Mouse (Mus musculus) midbrain, embryonic 11.5 days (tissue): ENCODE measurements around the gene Gm6034. TPM values are rescaled to one million over a fixed set of nuclear protein-coding genes. Genes with fewer than 3 reads are reported as not detected.
A peak's percentile ranks its signal among the peaks of the same experiment; 100 is the strongest.
"Not testable (repeated sequence)": the region's sequence is repeated elsewhere in the genome, so short reads cannot be mapped to it uniquely, and the experiment has no call there.

ENCODE experiments used
- ATAC-seq: fragments of 200-750 bp; cut with Nextera tagmentation; 2 replicates; pipeline ENCODE4 v1.8.0; 2017; ENCODE audit warnings: moderate TSS enrichment, moderate library complexity; ENCODE audit not compliant: low FRiP score
- DNase-seq: peaks from one replicate; pipeline ENCODE4 v3.0.0; 2015; ENCODE audit warnings: low spot score; ENCODE audit errors: missing footprints
- H3K27ac ChIP-seq: fragments of 300-500 bp; sonication (generic); 2 replicates; pipeline ENCODE4 v1.5.1; 2014; ENCODE audit warnings: low read depth, low read length
- H3K27me3 ChIP-seq: fragments of 300-500 bp; sonication (generic); 2 replicates; pipeline ENCODE4 v1.6.1; 2014; ENCODE audit warnings: mild to moderate bottlenecking, low read length, moderate library complexity, mixed read lengths; ENCODE audit not compliant: control insufficient read depth, insufficient read depth
- H3K36me3 ChIP-seq: fragments of 300-500 bp; sonication (generic); 2 replicates; pipeline ENCODE4 v1.6.1; 2014; ENCODE audit warnings: mild to moderate bottlenecking, low read length, moderate library complexity, mixed read lengths; ENCODE audit not compliant: control insufficient read depth, insufficient read depth
- H3K4me1 ChIP-seq: fragments of 300-500 bp; sonication (generic); 2 replicates; pipeline ENCODE4 v1.6.1; 2014; ENCODE audit warnings: low read length; ENCODE audit not compliant: control insufficient read depth, insufficient read depth
- H3K4me2 ChIP-seq: fragments of 300-500 bp; sonication (generic); 2 replicates; pipeline ENCODE4 v1.6.1; 2014; ENCODE audit warnings: mild to moderate bottlenecking, moderate library complexity
- H3K4me3 ChIP-seq: fragments of 300-500 bp; sonication (generic); 2 replicates; pipeline ENCODE4 v1.5.1; 2014; ENCODE audit warnings: low read depth, low read length
- H3K9ac ChIP-seq: fragments of 300-500 bp; sonication (generic); 2 replicates; pipeline ENCODE4 v1.6.1; 2014; ENCODE audit warnings: low read length
- H3K9me3 ChIP-seq: fragments of 300-500 bp; sonication (generic); 2 replicates; pipeline ENCODE4 v1.6.1; 2016; ENCODE audit warnings: low read length; ENCODE audit not compliant: control insufficient read depth
- WGBS: fragments of 180-500 bp; shearing (Covaris S2); extraction: QIAGEN DNeasy Blood & Tissue Kit; methylation state at CpG from one replicate; pipeline ENCODE4 v1.1.7; 2014; 5-methylcytosine and 5-hydroxymethylcytosine counted together
- polyA plus RNA-seq: library from polyadenylated mRNA; unstranded; fragments of >200 nt; fragmentation: Nextera tagmentation; extraction: Ambion mirVana; gene quantifications from 2 replicates; pipeline ENCODE4 v1.2.1, GENCODE M21; 2014

Gene Gm6034
- polyA plus RNA-seq, 1 experiment from 2014 or later = not detected

DNA sequence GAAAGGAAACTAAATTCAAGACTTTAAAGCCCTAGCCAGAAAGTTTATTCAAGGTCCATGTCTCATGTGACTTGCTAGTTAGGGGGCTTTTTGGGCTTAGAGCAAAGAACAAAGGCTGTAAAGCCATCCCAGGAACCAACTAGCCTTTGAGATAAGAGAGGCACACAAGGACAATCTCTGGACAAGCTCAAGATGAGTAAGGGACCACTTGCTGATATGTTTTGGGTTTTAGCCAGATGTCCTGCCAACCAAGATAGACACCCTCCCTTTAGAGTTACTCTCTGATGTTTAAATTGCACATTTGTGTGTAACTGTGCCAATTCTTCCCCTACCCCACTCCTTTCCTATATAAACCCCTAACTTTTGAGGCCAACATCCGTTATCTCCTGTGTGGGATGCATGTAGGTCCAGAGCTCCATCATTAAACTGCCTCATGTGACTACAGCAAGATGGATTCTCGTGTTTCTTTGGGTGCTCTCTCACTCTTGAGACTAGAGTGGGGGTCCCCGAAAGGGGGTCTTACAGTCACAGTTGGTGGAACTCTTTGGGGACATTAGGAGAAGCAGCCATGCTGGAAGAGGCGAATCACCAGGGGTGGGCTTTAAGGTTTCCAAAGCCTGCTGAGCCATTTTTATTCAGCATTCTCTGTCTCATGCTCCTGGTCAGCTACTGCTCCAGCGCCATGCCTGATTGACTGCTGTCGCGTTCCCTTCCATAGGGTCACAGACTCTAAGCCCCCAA is 13.7 kb upstream of the Gm6034 start:
- Histone ChIP-seq H3K4me2 (no peak overlapping the region), H3K4me1 (no peaks in the 10 kb centered on the region), H3K4me3 (no peak overlapping the region), H3K27me3 (no peaks in the 10 kb centered on the region), H3K36me3 (no peaks in the 10 kb centered on the region), H3K27ac (no peak overlapping the region), H3K9me3 (no peaks in the 10 kb centered on the region), H3K9ac (no peak overlapping the region)
- peak; percentile 79 for DNase-seq
- ATAC-seq = no peak
- WGBS = 61% methylated on average over 7 of the region's 7 CpGs

DNA sequence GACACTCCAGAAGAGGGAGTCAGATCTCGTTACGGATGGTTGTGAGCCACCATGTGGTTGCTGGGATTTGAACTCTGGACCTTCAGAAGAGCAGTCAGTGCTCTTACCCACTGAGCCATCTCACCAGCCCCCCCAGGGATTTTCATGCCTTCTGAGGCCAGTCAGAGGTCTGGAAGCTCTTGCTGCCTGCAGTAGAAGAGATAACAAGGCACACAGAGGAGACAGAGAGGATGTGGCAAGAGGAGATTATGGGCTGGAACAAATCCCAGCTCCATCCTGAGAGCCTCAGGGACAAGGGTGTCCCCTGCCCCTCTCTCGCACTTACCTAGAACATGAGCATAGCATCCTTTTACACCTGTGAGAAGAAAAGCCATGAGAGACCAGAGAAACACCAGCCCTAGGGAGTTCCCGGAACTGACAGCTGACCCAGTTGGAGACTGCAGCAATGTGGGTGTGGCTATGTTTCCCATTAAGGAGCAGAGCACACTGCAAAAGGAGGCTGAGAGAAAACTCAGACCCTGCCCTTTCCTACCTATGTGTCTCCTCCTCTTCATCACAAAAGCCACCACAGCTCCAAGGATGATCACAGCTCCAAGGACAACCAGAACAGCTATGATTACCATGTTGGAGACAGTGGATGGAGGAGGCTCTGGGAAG is 12.6 kb upstream of the Gm6034 start:
- H3K27ac ChIP-seq, H3K4me1 ChIP-seq, H3K4me3 ChIP-seq, H3K9ac ChIP-seq, ATAC-seq, H3K27me3 ChIP-seq, H3K36me3 ChIP-seq, H3K9me3 ChIP-seq, H3K4me2 ChIP-seq: not testable (repeated sequence)
- 74% methylated on average over 2 of the region's 4 CpGs for WGBS
- DNase-seq = peak; percentile 72

- Histone ChIP-seq H3K4me3 (peak overlapping the region; percentile 37; the same call in 1 of the 2 replicates), H3K9ac (peak overlapping the region; percentile 14; the same call in 1 of the 2 replicates), H3K4me2 (peak overlapping the region; percentile 69)
- H3K27ac ChIP-seq, H3K36me3 ChIP-seq, H3K9me3 ChIP-seq, H3K4me1 ChIP-seq, H3K27me3 ChIP-seq: not testable (repeated sequence)
- DNase-seq = peak; percentile 62
- WGBS = 49% methylated on average over 7 of the region's 8 CpGs
- 0 out of 2 replicates have a peak, but pooled peaks have one; percentile 15 for ATAC-seq
Measured at GRCm38 (mm10) chr17:36030703-36031582, 11.8 kb upstream of the Gm6034 start.

GRCm38 (mm10) chr17:36031583-36032331 is 11.0 kb upstream of the Gm6034 start:
- DNase-seq (peak; percentile 95), ATAC-seq (peak; percentile 74)
- H3K4me1 ChIP-seq, H3K27me3 ChIP-seq, H3K27ac ChIP-seq, H3K9me3 ChIP-seq, H3K36me3 ChIP-seq: not testable (repeated sequence)
- WGBS = under 1% methylated on average over 40 of the region's 40 CpGs
- Histone ChIP-seq H3K4me2 (peak overlapping the region; percentile 69), H3K4me3 (peak overlapping the region; percentile 37), H3K9ac (peak overlapping the region; percentile 60)

GRCm38 (mm10) chr17:36032351-36032875 is 10.3 kb upstream of the Gm6034 start, which contains the start of gene H2-T23:
H2-T23 (minus strand) TSS chr17:36032855.
- DNase-seq = peak; percentile 88
- peak within 1 kb of the TSS; percentile 60 for H3K9ac ChIP-seq

GRCm38 (mm10) chr17:36034524-36034923 is 8.2 kb upstream of the Gm6034 start:
- not testable (repeated sequence) for H3K9me3 ChIP-seq, ATAC-seq, H3K4me1 ChIP-seq, H3K4me3 ChIP-seq, H3K9ac ChIP-seq, H3K27me3 ChIP-seq, H3K36me3 ChIP-seq, H3K27ac ChIP-seq, H3K4me2 ChIP-seq
- DNase-seq = peak; percentile 69
- 62% methylated on average over 3 of the region's 3 CpGs for WGBS

More at GRCm38 (mm10) chr17:36032351-36032875, 10.3 kb upstream of the Gm6034 start, which contains the start of gene H2-T23:
- H3K4me2 ChIP-seq = peak within 1 kb of the TSS; percentile 69
- not testable (repeated sequence) for H3K4me1 ChIP-seq, H3K36me3 ChIP-seq, H3K27me3 ChIP-seq, H3K9me3 ChIP-seq, H3K27ac ChIP-seq
- 1% methylated on average over 25 of the region's 25 CpGs for WGBS
- H3K4me3 ChIP-seq = peak within 1 kb of the TSS; percentile 37
- peak; percentile 33; the same call in 1 of the 2 replicates for ATAC-seq

DNA sequence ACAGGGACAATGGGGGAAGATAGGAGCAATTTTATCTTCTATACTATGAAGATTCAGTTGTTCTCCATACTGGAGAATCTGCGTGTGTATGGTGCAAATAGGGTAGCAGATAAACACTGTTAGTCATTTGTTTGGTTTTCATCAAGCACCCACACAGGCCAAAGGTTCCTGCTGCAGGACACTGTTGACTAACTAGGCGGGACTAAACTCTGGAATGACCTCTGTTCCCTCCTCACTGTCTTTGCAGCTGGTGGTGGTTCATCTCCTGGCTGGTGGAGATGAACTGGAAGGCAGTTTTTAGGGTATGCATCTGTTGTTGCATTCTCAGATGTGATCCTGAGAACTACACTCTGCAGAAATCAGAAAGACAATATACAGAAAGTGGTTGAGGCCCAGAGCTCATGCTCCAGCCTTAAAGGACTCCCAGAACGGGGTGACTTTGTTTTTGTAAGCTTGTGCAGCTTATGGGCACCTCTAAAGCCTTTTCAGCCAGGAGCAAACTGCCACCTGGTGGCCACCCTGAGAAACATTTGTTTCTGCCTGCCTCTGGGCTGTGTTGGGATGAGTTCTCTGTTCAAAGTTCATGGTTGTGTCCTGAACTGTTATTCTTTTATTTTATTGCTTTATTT is 7.6 kb upstream of the Gm6034 start:
- DNase-seq = peak; percentile 86
- H3K27ac ChIP-seq, H3K4me1 ChIP-seq, ATAC-seq, H3K9me3 ChIP-seq, H3K27me3 ChIP-seq, H3K4me2 ChIP-seq, H3K9ac ChIP-seq, H3K4me3 ChIP-seq, H3K36me3 ChIP-seq: not testable (repeated sequence)
- WGBS = 36% methylated on average over 3 of the region's 3 CpGs

DNA sequence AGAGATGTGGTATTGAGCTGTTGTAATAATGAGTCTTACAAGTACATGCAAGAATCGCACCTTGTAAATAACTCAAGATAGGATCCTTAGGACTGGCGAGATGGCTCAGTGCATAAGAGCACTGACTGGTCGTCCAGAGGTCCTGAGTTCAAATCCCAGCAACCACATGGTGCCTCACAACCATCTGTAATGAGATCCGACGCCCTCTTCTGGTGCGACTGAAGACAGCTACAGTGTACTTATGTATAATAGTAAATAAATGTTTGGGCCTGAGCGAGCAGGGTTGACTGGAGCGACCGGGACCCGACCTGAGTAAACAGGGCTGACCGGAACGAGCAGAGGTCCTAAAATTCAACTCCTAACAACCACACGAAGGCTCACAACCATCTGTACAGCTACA is 6.6 kb upstream of the Gm6034 start:
- not testable (repeated sequence) for H3K9me3 ChIP-seq, H3K36me3 ChIP-seq, H3K27me3 ChIP-seq, ATAC-seq, H3K27ac ChIP-seq, H3K9ac ChIP-seq, H3K4me3 ChIP-seq, H3K4me2 ChIP-seq, H3K4me1 ChIP-seq
- 87% methylated on average over 13 of the region's 13 CpGs for WGBS
- peak; percentile 72 for DNase-seq
